Mouse (Mus musculus) layer of hippocampus, postnatal 36 days (tissue): Measurements from ENCODE around the gene Ankrd34b. TPM values are rescaled to one million over a fixed set of nuclear protein-coding genes. Genes with fewer than 3 reads are reported as not detected.

Experiments
- DNase-seq, 2 experiments: peaks; one replicate each; pipeline ENCODE4 v3.0.0; 2022
- total RNA-seq, 2 experiments: library from RNA; stranded (reverse); gene quantifications; 2 replicates each; pipeline ENCODE4 v1.2.3; 2021

Ankrd34b gene
- 10 to 100 TPM; 12.8 to 14.2 TPM for total RNA-seq

DNA sequence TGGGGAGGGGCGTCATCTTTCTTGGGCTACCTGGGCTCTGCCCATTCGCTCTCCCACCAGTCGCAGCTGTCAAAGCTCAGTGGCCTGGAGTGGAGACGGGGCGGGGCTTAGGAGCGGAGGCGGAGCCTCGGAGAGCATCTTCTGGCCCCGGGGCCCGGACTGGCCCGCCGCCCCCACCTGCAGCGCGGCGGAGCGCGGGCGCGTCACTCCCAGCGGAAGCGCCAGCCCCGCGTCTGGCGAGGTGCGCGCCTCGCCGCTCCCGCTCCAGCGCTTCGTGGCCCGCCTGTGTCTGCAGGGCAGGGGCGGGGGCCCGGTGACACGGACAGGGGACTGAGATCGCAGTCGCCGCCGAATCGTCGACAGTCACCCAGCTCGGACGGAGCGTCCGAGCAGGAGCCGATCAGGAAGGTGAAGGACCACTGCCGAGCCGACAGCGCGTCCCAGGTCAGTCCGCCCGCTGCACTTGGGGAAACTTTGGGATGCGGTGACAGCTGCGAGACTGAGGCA, at the start of gene Ankrd34b:
TSS of gene Ankrd34b (plus strand) at position 139 of the 507 bp plus-strand sequence.
- peak; percentile 27 to 37 for DNase-seq

DNA sequence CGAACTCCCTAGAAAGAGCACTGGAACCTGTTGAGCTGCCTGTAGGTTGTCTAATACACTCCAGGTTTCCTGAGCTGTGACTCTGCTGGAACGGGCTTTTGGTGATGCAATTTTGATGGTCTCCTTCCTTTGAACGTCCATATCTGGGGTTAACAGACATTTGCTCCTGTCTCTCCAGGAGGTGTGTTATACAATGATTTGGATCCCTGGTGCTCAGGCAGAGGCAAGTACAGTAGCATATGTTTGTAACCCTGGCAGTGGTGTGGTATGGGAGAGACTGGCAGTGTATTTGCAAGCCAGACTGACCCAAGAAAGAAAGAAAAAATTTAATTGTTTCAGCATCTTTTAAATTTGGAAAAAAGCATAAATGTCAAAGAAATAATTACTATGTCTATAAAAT, 38.3 kb upstream of the Ankrd34b start:
- DNase-seq, result no peak

DNA sequence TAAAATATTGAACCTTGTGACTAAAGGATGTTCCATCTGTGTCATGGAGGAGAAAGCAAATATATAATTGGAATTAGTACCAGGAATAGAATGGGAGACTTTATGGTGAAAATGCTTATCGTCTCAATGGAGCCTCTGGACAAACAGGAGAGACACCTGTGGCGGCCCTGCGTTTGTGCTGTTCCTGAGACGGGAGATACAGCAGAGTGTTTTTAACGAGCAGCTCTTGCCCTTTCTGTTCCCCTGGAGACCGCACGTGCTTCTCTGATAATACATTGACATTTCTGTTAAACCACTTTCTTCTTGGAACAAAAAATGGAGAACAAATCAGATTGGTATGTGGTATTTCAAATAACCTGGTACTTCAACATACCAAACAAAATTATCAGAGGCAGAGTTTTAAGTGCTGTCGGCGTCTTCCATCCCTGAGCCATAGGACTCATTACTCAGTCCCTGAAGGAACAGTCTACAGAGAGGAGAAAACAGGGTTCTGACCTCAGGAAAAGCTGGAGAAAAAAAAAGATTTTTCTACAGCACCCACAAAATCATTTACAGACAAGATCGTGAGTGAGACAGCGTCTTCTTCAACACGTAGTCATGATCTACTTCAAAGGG, 32.5 kb upstream of the Ankrd34b start:
- no peak for DNase-seq

DNA sequence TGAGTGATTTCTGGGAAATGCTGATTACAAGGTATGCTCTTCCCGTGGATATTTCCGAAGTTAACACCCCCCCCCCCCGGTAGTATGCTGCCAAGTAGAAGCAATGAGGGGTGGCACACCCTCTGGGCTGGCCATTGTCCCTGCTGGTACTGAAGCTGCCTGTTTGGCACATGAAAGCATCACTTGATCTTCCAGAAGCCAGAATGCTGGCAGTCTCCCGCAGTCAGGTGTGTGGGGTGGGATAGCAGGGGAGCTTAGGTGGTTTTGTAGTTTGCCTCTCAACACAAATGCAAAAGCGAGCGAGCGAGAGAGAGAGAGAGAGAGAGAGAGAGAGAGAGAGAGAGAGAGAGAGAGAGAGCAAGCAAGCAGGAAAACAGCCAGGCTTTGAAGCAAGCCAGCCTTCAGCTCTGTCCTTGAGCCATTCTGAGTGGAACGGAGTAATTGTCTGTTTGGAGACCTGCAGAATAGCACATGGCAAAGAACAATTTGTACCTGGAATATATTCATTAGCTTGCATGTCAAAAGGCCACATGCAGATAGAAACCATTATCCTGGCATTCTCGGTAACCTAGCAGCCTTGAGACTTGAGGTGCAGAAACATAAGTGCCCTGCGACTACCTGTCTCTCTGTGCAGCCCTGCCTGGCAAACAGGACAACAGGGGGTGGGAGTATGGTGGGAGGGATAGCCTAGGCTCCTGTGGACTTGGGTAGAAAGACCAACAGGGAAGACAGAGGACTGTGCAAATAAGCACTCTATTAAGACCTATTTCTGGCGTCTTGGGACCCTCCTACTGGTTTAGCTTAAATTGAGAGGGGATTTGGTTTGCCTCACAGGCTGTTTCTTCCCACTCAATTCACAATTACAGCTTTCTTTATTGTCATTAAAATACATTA, 27.0 kb upstream of the Ankrd34b start:
- no peak for DNase-seq

DNA sequence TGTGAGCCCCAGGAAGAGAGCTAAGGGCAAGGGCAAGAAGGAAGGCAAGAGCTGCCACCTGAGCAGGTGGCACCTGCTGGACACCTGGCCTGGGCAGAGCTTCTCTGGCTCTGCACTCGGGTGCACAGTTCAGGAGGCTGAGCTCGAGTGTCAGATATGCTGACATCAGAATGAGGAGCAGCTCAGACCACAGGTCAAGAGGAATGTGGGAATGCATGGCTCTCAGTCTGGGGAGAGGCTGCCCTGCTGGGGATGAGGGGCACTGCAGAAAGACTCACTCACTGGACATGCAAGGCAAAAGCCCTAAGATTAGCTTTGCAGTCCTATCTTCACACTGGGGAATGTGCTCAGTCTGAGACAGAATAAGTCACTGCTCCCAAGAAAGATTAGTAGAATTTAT, 23.6 kb upstream of the Ankrd34b start:
- no peak for DNase-seq

DNA sequence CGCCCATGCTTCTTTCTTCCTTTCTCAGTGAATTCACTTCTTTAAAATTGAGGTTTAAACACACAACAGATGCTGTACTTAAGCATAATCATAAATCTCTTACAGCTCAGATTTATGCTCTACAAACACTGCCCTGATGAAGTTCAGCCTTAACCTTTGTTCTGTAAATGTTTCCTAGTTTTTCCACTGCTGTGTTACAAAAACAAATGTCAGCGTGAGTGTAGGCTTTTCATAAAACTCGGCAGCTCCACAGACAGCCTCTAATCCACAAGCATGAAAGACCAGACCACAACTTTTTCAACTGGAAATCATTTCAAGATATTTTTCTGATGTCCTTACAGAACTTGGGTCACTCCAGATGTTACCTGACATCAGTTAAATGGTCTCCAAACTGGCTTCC, 22.2 kb upstream of the Ankrd34b start:
- DNase-seq, result no peak

DNA sequence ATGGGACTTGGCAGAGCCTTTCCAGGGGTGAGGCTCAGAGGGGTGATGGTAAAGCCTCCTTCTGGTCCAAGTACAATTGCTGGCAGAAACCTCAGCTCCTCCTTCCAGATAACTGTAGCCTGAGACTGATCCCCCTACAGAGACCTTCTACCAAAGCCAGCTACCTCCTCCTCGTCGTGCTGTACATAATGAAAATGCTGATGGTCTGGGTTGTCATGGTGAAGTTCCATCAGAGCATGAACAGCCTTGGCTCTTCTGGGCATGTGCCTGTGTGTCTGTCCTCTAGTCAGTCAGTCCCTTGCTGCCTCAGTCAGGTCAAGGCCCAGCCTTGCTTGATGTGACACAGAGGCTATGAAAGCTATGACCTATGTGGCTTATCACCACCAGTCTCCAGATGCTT, 15.2 kb upstream of the Ankrd34b start:
- DNase-seq, result no peak

DNA sequence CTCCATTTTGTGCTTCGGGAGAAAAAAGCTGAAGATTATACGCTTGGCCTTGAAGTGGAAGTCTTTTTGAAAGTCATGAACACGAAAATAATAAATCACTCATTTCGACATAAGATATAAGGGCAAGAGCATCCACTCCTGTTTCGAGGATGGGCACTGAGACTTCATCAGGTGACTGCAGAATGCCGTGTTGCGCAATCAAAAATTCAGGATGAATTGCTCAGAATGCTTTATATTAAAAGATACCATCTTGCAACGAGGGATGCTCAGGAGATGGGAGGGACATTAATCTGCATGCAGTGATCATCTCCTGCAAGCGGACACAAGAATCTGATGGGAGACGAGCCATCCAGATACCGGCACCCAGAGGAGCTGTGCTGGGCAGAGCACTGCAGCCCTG, 6.1 kb upstream of the Ankrd34b start:
- no peak for DNase-seq

DNA sequence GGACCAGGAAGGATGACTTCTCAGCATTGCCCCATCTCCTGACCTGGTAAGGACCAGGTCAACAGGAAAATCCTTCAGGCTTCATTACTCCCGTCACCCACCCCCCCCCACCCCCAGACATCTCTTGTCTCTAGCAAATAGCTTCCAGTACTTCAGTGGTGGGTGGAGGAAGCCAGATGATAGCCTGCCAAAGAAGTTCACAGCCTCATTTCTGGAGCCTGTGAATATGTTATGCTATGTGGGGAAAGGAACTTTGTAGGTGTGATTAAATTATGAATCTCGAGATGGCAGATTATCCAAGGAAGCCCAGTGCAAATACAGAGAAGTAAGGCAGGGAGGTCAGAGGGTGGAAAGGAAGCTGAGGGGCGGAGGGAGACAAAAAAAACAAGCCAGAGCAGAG, 2.0 kb upstream of the Ankrd34b start:
- DNase-seq, result no peak

DNA sequence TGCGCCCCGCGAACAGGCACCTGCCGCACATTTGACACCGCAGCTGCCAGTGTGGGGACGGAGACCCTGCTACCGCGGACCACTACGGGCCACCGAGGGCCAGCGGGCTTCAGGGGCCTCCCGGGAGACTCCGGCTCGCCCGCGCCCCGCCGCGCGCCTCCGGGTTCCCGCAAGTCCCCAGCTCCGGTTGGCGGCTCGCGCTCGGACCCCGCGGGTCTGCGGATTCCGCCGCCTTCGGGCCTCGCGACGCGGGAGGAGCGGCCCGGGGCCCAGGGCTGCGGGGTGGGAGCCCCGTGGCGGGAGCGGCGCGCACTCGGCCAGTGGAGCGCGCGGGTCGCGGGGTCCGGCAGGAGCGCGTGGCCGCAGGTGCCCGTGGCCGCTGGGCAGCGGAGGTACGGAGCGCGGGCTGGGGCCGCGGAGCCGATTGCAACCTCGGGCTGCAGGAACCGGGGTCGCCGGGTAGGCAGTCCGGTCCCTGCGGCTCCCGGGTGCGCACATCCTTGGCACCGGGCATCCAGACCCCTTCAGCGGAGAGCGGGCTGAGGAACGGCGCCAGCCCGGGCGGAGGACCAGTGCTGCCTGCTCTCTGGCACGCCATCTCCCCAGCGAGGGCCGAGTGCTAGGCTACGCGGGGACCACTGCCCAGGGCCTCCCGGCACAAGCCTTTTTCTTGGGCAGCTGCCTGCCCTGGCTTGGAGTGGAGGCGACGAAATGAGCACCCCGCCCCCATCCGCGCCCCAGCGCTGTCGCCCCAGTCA, 777 bp downstream of the Ankrd34b start:
- peak; percentile 14 to 44 for DNase-seq

DNA sequence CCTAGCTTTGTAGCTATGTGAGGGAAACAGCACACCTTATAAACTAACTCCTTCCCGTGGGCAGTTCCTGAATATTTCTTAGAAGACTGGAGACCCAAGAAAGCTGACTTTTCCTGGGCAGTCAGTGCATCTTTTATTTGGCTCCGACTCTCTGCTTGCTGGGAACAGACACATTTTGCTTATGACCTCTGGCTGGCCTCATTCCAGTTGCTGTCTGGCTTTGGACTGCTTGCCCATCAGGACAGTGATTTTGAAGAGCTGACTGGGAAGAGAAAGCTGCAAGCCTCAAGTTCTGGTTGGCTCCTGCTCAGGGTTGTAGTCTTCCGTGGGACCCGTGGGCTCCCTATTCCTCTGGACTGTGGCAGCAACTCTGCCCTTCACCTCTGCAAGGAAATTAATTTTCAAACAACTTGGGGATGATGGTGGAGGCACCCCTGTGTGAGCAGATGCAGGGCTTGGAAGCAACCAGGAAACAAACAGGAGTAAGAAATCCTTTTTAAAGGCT, 1.7 kb downstream of the Ankrd34b start:
- DNase-seq, result no peak

DNA sequence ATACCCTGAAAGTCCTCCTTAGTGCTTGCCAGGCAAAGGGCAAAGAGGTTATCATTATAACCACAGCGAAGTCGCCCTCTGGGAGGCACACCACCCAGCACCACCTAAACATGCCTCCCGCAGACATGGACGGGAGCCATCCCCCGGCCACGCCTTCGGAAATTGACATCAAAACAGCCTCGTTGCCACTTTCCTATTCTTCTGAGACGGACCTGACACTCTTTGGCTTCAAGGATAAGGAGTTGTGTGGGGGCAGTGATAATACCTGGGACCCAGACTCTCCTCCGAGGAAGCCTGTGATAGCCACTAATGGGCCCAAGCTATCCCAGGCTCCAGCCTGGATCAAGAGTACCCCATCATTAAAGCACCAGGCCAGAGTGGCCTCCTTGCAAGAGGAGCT, 13.0 kb downstream of the Ankrd34b start:
- no peak for DNase-seq

DNA sequence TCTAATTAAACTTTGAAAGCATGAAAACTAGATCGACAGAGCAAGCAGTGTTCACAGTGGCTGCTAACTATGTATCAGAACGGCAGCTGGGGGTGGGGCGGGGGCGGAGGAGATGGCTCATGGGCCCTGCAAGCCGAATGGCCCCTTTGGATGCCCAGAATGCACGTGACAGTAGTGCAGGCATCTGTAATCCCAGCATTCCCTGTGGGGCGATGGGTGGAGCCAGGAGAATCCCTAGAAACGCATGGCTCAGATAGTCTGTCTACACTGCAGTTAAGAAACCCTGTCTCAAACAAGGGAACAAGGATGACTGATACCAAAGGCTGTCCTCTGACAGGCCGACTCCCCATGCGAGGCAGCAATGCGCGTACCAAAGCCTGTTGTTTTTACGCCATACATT, 14.6 kb downstream of the Ankrd34b start:
- no peak for DNase-seq

DNA sequence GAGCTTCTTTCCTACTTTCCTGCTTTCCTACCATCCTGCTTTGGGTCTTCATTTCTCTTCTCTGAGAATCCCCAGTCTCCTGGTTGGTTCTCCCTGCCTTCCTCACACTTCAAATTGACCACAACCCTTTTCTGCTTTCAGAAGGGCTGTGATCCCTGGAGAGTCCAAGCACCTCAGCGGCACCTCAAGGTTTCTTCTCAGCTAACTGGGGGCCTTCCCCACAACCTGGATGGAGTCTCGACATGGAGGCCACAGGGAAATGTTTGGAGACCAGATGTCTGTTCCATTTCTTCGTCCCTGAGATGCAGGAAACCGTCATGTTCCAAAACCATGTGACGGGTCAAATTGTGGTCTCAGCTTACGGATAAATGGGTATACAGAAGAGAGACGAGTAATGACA, 21.2 kb downstream of the Ankrd34b start:
- DNase-seq, result no peak

DNA sequence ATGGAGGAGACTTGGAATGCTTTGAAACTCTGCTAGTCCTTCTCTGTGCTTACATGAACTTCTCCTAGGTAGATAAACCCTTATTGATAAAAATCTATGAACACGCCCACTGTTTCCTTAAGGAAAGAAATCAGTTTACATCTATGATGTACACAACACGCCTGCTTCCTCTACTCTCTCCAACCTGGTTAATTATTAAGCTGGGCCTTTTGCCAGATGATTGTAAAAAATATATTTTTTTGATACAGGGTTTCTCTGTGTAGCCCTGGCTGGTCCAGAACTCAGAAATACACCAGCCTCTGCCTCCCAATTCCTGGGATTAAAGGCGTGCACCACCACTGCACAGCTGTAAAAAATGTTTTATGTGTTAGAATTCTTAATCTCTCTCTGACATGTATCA, 39.0 kb downstream of the Ankrd34b start:
- DNase-seq, result no peak

DNA sequence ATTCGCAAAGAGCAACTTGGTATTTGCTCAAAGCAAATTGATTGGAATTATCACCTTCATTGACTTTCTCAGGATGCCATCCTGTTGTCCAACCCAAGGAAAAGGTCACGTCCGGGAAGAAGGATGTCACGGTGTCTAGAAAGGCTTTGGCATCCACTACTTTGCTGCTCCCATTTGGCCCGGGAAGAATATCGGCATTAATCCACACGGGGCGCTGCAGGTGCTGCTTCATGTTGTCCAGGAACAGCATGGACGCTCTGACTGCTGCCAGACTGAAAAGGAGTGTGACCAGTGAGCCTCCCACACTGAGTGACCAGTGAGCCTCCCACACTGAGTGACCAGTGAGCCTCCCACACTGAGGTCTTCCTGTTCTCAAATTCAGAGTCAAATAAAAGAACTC, 42.2 kb downstream of the Ankrd34b start:
- no peak for DNase-seq

DNA sequence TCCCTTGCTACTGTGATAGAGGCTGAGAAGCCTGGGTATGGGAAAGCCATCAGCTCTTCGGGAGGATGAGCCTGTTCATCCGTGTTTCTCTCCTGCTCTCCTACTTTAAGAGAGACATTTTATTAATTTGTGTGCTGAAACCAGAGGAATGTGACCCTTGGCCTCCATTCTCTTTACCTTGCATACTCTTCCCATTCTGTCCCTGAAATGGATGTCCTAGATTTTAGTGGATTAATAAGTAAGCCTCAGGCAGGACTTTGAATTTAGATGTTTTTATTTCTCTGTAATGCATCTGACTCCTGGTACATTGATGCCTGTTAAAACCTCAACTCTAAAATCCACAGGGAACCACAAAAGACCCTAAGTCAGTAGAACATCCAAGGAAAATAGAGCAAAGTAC, 43.7 kb downstream of the Ankrd34b start:
- DNase-seq, result no peak

DNA sequence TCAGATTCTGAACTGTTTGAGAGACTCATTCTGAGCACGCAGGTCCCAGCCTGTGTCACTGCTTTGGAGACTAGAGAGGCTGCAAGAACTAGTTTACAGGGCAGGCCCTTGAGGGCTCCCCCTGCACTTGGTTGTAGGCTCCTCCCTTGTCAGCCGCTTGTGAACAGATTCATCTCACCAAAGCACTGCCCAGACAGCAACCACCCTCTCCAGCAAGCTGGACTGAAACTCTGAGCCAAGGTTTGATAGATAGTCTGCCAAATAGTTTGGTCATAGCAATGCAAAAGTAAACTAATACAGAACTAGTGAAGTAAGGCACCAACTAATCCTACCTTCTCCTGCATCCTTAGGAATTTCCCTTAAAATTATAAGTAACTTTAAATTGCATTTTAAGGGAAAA, 44.5 kb downstream of the Ankrd34b start:
- DNase-seq, result no peak

DNA sequence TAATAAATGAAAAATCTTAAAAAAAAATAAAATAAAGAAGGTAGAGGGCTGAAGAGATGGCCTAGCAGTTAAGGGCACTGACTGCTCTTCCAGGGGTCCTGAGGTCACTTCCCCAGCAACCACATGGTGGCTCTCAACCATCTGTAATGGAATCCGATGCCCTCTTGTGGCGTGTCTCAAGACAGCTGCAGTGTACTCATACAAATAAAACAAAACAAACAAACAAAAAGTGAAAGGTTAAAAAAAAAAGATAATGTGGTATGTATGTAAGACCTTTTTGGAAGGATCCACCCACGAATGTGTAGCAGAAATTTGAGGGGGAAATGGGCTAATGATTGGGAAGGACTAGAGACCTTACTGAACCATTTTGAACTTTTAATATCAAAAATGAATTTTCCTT, 57.7 kb downstream of the Ankrd34b start:
- peak in 1 of 2 experiments; percentile 33 for DNase-seq

DNA sequence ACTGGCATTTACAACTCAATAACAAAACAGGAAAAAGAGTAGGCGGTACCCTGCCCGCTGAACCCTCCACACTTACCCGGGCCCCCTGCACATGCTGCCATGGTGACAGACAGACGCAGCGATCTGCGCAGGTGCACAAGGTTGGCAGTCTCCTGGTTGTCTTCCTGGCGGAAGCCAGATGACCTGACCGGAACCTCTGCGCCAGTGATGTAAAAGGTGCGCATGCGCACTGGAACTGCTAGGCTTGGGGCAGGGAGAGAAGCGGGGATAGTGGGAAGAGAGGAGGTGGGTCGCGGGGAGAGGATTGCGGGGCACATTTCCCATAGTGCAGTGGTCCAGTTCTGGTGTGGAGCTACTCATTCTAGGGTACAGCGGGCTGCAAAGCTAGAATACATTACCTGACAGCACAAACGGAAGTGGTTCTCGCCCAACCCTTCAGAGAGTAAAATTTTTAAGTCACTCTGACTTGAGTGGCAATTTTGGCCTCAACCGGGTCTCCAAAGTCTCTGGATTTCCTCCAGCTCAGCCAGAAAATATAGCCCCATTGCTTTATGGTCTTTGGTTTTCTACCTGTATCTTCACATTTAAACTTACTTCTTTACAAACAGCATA, 58.3 kb downstream of the Ankrd34b start, which contains the start of gene Fam151b:
TSS of gene Fam151b (minus strand) at position 164 of the 612 bp plus-strand sequence.
- peak; percentile 86 to 87 for DNase-seq

DNA sequence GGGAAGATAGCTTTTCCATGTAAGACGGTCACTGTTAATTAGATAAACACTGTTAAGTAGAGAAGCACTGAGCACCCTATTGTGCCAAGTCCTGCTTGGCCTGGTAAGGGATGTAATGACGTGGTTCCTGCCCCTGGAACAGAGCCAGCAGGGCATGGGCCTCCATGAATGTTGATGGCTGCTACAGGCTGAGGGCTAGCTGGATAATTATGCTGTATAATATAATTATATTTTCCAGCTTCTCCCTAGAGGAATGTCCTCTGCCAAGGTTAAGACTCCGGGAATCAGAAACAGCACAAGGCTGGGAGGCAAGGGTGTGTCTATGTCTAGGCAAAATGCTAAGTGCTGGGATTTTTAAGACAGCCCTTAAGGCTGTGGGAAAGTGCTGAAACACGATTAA, 65.1 kb downstream of the Ankrd34b start:
- DNase-seq, result no peak
